Mouse (Mus musculus) liver, embryonic 15.5 days (tissue): ENCODE data around the gene Zfp541. TPM values are rescaled to one million over a fixed set of nuclear protein-coding genes. Genes with fewer than 3 reads are reported as not detected.

Experiments
- ATAC-seq: fragments of 200-750 bp; cut with Nextera tagmentation; 2 replicates; pipeline ENCODE4 v1.8.0; 2017; ENCODE audit warnings: moderate number of reproducible peaks, mild to moderate bottlenecking, moderate library complexity; ENCODE audit not compliant: insufficient read depth
- H3K27ac ChIP-seq: fragments of 300-500 bp; sonication (generic); replicated peaks from 2 replicates; pipeline ENCODE4 v1.5.1; 2015; ENCODE audit warnings: mild to moderate bottlenecking, inconsistent platforms
- H3K27me3 ChIP-seq: fragments of 300-500 bp; sonication (generic); 2 replicates; pipeline ENCODE4 v1.6.1; 2015; ENCODE audit warnings: mild to moderate bottlenecking, inconsistent platforms
- H3K36me3 ChIP-seq: fragments of 300-500 bp; sonication (generic); replicated peaks from 2 replicates; pipeline ENCODE4 v1.6.1; 2015; ENCODE audit warnings: moderate library complexity, mild to moderate bottlenecking, inconsistent platforms
- H3K4me1 ChIP-seq: fragments of 300-500 bp; sonication (generic); replicated peaks from 2 replicates; pipeline ENCODE4 v1.6.1; 2015; ENCODE audit warnings: inconsistent platforms
- H3K4me2 ChIP-seq: fragments of 300-500 bp; sonication (generic); 2 replicates; pipeline ENCODE4 v1.6.1; 2015; ENCODE audit warnings: moderate library complexity, mild to moderate bottlenecking, inconsistent platforms
- H3K4me3 ChIP-seq: fragments of 300-500 bp; sonication (generic); replicated peaks from 2 replicates; pipeline ENCODE4 v1.5.1; 2015; ENCODE audit warnings: mild to moderate bottlenecking, inconsistent platforms
- H3K9ac ChIP-seq: fragments of 300-500 bp; sonication (generic); 2 replicates; pipeline ENCODE4 v1.6.1; 2015; ENCODE audit warnings: moderate library complexity, mild to moderate bottlenecking, inconsistent platforms
- H3K9me3 ChIP-seq: fragments of 300-500 bp; sonication (generic); replicated peaks from 2 replicates; pipeline ENCODE4 v1.6.1; 2016; ENCODE audit warnings: inconsistent platforms
- WGBS: fragments of 180-500 bp; shearing (Covaris S2); methylation state at CpG from one replicate; pipeline ENCODE4 v1.1.7; 2015; ENCODE audit warnings: mixed read lengths; ENCODE audit not compliant: insufficient replicate concordance; 5-methylcytosine and 5-hydroxymethylcytosine counted together
- polyA plus RNA-seq: library from polyadenylated mRNA; unstranded; fragments of >200 nt; fragmentation: Nextera tagmentation; extraction: Ambion mirVana; gene quantifications from 2 replicates; pipeline ENCODE4 v1.2.1, GENCODE M21; 2015

Zfp541 gene
- polyA plus RNA-seq, 1 experiment from 2014 or later, result not detected

- Histone ChIP-seq H3K9ac (no peak overlapping the region), H3K9me3 (no peaks in the 10 kb centered on the region), H3K36me3 (peaks cover 98% of the 10 kb centered on the region), H3K4me2 (no peak overlapping the region), H3K27ac (no peak overlapping the region), H3K4me1 (no peaks in the 10 kb centered on the region), H3K27me3 (no peaks in the 10 kb centered on the region), H3K4me3 (no peak overlapping the region)
- no peak for ATAC-seq
- WGBS, result 87% methylated on average over 8 of the region's 8 CpGs
These were observed 48.5 kb downstream of the Zfp541 start for GRCm38 (mm10) chr7:16110158-16110557.

GRCm38 (mm10) chr7:16111284-16112090 is 49.9 kb downstream of the Zfp541 start:
- Histone ChIP-seq H3K4me1 (no peaks in the 10 kb centered on the region), H3K9ac (no peak overlapping the region), H3K4me3 (no peak overlapping the region), H3K36me3 (peaks cover 100% of the 10 kb centered on the region), H3K27ac (no peak overlapping the region), H3K9me3 (no peaks in the 10 kb centered on the region), H3K4me2 (no peak overlapping the region), H3K27me3 (no peaks in the 10 kb centered on the region)
- 83% methylated on average over 7 of the region's 7 CpGs for WGBS
- ATAC-seq, result no peak

GRCm38 (mm10) chr7:16116418-16116817 is 54.8 kb downstream of the Zfp541 start:
- no peak overlapping the region for H3K4me3 ChIP-seq
- no peak for ATAC-seq
- peaks cover 66% of the 10 kb centered on the region for H3K36me3 ChIP-seq

GRCm38 (mm10) chr7:16117100-16117499 is 55.5 kb downstream of the Zfp541 start:
- peaks cover 26% of the 10 kb centered on the region for H3K4me1 ChIP-seq
- ATAC-seq, result no peak
- no peak overlapping the region for H3K9ac ChIP-seq
- H3K9me3 ChIP-seq, result no peaks in the 10 kb centered on the region
- peaks cover 59% of the 10 kb centered on the region for H3K36me3 ChIP-seq
- no peak overlapping the region for H3K4me3 ChIP-seq
- WGBS, result 82% methylated on average over 3 of the region's 3 CpGs
- no peak overlapping the region for H3K27ac ChIP-seq
- H3K4me2 ChIP-seq, result no peak overlapping the region
- H3K27me3 ChIP-seq, result no peaks in the 10 kb centered on the region

More at GRCm38 (mm10) chr7:16116418-16116817, 54.8 kb downstream of the Zfp541 start:
- no peak overlapping the region for H3K4me2 ChIP-seq
- H3K27ac ChIP-seq, result no peak overlapping the region
- H3K4me1 ChIP-seq, result peaks cover 26% of the 10 kb centered on the region
- WGBS, result 91% methylated on average over 7 of the region's 7 CpGs
- H3K9ac ChIP-seq, result no peak overlapping the region
- H3K9me3 ChIP-seq, result no peaks in the 10 kb centered on the region
- H3K27me3 ChIP-seq, result no peaks in the 10 kb centered on the region

GRCm38 (mm10) chr7:16119569-16120261 is 58.1 kb downstream of the Zfp541 start, which contains the start of gene Kptn:
Kptn (plus strand) TSS chr7:16119895.
- Histone ChIP-seq H3K4me3 (peak within 1 kb of the TSS; percentile 86), H3K9ac (peak within 1 kb of the TSS; percentile 79), H3K27me3 (no peaks in the 10 kb centered on the region), H3K36me3 (peaks cover 33% of the 10 kb centered on the region), H3K4me1 (peaks cover 26% of the 10 kb centered on the region), H3K4me2 (peak within 1 kb of the TSS; percentile 75), H3K9me3 (no peaks in the 10 kb centered on the region), H3K27ac (peak within 1 kb of the TSS; percentile 83)
- peak; percentile 81 for ATAC-seq
- WGBS, result under 1% methylated on average over 33 of the region's 33 CpGs

GRCm38 (mm10) chr7:16120262-16120600 is 58.6 kb downstream of the Zfp541 start:
- H3K4me2 ChIP-seq, result peak overlapping the region; percentile 75
- ATAC-seq, result 0 out of 2 replicates have a peak, but pooled peaks have one; percentile 5

GRCm38 (mm10) chr7:16125829-16126228 is 64.2 kb downstream of the Zfp541 start:
- Histone ChIP-seq H3K4me3 (no peak overlapping the region), H3K4me1 (peaks cover 10% of the 10 kb centered on the region; the same call in 1 of the 2 replicates), H3K9ac (no peak overlapping the region), H3K36me3 (no peaks in the 10 kb centered on the region), H3K4me2 (no peak overlapping the region), H3K27me3 (peaks cover 19% of the 10 kb centered on the region), H3K27ac (no peak overlapping the region), H3K9me3 (no peaks in the 10 kb centered on the region)
- 67% methylated on average over 9 of the region's 9 CpGs for WGBS
- ATAC-seq, result no peak

More at GRCm38 (mm10) chr7:16120262-16120600, 58.6 kb downstream of the Zfp541 start:
- Histone ChIP-seq H3K4me3 (peak overlapping the region; percentile 86), H3K27ac (no peak overlapping the region; the same call in 1 of the 2 replicates), H3K4me1 (peaks cover 26% of the 10 kb centered on the region), H3K9ac (peak overlapping the region; percentile 79), H3K9me3 (no peaks in the 10 kb centered on the region), H3K36me3 (peaks cover 28% of the 10 kb centered on the region), H3K27me3 (no peaks in the 10 kb centered on the region)
- WGBS, result 48% methylated on average over 9 of the region's 9 CpGs

- WGBS, result 59% methylated on average over 6 of the region's 6 CpGs
- H3K4me3 ChIP-seq, result no peak overlapping the region
- H3K9ac ChIP-seq, result no peak overlapping the region
- no peak for ATAC-seq
- no peak overlapping the region for H3K27ac ChIP-seq
- H3K4me2 ChIP-seq, result no peak overlapping the region
- peaks cover 9% of the 10 kb centered on the region; the same call in 1 of the 2 replicates for H3K4me1 ChIP-seq
- H3K9me3 ChIP-seq, result no peaks in the 10 kb centered on the region
- no peaks in the 10 kb centered on the region for H3K36me3 ChIP-seq
- peaks cover 41% of the 10 kb centered on the region for H3K27me3 ChIP-seq
These were observed 66.7 kb downstream of the Zfp541 start for GRCm38 (mm10) chr7:16128344-16128743.

GRCm38 (mm10) chr7:16128899-16129298 is 67.3 kb downstream of the Zfp541 start:
- no peaks in the 10 kb centered on the region for H3K9me3 ChIP-seq
- peaks cover 9% of the 10 kb centered on the region; the same call in 1 of the 2 replicates for H3K4me1 ChIP-seq
- WGBS, result 53% methylated on average over 5 of the region's 5 CpGs
- no peak for ATAC-seq
- no peaks in the 10 kb centered on the region for H3K36me3 ChIP-seq
- no peak overlapping the region for H3K9ac ChIP-seq
- H3K27ac ChIP-seq, result no peak overlapping the region
- H3K4me2 ChIP-seq, result no peak overlapping the region
- no peak overlapping the region for H3K4me3 ChIP-seq
- peaks cover 47% of the 10 kb centered on the region for H3K27me3 ChIP-seq

- H3K27me3 ChIP-seq, result peaks cover 47% of the 10 kb centered on the region
- H3K9ac ChIP-seq, result no peak within 1 kb of the TSS
- ATAC-seq, result peak; percentile 63
- H3K9me3 ChIP-seq, result no peaks in the 10 kb centered on the region
- peaks cover 9% of the 10 kb centered on the region; the same call in 1 of the 2 replicates for H3K4me1 ChIP-seq
- no peaks in the 10 kb centered on the region for H3K36me3 ChIP-seq
- H3K4me3 ChIP-seq, result peak within 1 kb of the TSS; percentile 32
- H3K27ac ChIP-seq, result no peak within 1 kb of the TSS
- peak within 1 kb of the TSS; percentile 59 for H3K4me2 ChIP-seq
- WGBS, result 3% methylated on average over 12 of the region's 12 CpGs
These were observed 67.8 kb downstream of the Zfp541 start, which contains the start of gene Slc8a2 for GRCm38 (mm10) chr7:16129421-16129845. Slc8a2 (plus strand) TSS chr7:16129826.
